Mouse (Mus musculus) kidney, postnatal 4 days (tissue): ENCODE measurements at regions not wholly inside any gene's neighbourhood (a gene's known extent, or its start where the extent isn't known, plus 50 kb on each side); places are given as distances from the start of the nearest gene placed in this dataset.

Experiments used
- DNase-seq, 2 experiments: peaks; one replicate each; pipeline ENCODE4 v3.0.0; 2021; ENCODE audit warnings: mixed read lengths in 2 of 2

- DNase-seq, result no peak
Measured at GRCm38 (mm10) chr1:42480348-42480920, 215.1 kb upstream of the Pou3f3 start.

- DNase-seq, result peak; percentile 40 to 55
Measured at GRCm38 (mm10) chr1:42489563-42489962, 206.0 kb upstream of the Pou3f3 start.

DNA sequence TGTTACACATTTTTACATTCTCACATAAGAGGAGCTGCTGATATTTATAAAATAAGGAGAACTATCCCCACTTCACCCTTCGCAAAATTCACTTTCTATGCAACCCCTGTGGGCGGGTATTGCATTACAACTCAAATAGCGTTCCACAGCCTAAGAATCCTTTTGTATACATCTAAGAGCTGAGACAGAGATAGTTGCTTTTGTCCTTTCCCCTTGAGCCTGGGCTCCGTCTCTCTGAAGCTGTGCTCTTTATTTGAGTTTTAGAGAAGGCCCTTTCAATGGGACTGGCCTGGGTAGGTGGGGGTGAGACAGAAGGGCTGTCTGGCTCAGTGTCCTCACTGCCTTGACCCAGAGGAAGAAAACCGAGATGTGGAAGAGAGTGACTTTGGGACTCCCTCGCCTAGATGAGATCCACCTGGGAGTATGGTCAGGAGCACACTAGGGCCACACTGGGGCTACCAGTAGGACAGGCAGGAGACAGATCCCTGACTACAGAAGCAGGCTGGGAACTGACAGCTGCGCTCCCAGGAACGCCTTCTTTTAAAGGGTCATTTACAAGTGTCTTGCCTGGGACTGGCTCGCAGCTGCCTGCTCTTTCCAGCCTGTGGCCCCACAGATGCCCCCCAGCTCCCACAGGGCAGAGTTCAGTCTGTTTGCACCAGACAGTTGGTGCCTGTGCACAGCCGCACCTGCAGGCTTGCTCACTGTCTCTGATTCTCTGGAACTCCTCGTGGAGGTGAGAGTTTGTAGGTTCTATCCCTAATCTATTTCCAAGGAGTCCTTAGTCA lies 204.5 kb upstream of the Pou3f3 start:
- peak; percentile 41 to 68 for DNase-seq

DNA sequence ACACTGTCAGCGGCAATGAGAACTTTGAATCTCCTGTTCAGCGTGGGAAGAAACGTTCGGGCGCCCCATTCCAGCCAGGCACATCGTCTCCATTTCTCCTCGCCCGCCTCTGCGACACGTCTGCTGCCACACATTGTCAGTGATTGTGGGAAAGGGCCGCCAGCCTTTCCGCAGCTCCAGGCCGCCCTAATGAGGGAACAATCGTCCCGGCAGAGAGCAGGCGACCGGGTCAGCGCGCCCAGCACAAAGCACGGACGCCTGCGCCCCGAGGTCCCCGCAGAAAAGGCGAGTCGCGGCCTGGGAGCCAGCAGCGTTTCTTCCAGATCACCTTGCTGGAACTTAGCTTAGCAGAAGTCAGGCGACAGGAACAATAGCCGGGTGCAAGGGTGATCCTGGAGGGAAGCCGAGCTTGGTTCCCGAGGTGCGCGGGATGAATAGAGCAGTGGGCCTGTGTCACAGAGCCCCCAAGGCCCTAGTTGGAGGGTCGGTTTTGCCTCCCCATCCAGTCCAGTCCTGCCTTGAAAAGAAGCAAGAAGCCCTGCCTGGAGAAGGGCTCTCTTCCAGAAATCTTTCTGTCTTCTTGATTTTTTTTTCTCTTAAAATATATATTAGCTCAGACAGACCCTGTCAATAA lies 203.8 kb upstream of the Pou3f3 start:
- peak; percentile 34 to 55 for DNase-seq

GRCm38 (mm10) chr1:42496022-42496421 lies 199.5 kb upstream of the Pou3f3 start:
- no peak for DNase-seq

DNA sequence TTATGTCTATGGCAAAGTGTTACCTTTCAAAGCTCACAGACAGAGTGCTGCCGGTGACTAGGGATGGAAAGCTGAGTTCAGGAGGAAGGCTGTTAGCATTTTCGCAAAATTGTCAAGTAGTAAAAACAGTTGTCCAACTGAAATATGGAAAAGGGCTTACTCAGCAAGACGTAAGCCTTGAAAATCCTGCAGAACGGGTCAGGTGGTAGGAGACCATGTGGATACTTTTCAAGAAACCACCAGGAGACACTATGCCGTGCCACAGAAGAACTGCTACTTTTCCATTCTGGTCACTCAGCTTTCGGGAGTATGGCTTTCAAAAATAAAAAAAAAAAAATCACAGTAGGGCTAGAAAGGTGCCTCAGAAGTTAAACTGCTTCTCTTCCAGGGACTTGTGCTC lies 199.1 kb upstream of the Pou3f3 start:
- DNase-seq, result no peak

DNA sequence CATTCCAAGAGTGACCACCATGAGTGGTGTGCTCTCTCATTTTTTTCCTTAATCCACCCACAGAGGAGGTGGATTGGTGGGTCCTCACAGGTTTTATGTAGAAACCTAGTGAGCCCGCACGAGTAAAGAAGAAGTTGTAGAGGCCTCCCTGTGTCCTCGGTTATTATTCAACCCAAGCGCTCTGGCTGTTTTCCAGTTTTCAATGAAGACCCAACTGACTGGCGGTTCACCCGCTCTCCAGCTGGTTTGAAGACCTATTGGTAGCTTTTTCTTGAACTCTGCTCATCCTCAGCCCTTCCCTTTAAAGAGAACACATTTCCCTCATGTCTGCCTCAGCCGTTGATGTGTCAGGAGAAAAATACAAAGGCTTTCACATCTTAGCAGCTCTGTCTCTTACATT lies 196.7 kb upstream of the Pou3f3 start:
- peak; percentile 39 to 58 for DNase-seq

- no peak for DNase-seq
Measured at GRCm38 (mm10) chr1:42504491-42504890, 191.1 kb upstream of the Pou3f3 start.

- no peak for DNase-seq
Measured at GRCm38 (mm10) chr1:42505048-42505729, 190.4 kb upstream of the Pou3f3 start.

DNA sequence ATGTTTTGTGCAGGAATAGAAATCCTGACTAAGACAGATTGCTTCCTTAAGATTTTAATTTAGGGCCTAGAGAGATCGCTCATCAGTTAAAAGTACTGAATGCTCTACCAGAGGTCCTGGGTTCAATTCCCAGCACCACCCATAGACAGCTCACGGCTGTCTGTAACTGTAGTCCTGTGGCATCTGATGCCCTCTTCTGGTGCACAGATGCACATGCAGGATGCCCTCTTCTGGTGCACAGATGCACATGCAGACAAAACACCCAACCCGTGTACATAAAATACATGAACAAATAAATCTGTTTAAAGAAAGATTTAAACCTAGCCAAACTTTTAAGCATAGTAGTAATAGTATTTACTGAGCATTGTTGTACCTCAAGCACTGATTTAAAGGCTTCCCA lies 181.2 kb upstream of the Pou3f3 start:
- no peak for DNase-seq

- DNase-seq, result no peak
Measured at GRCm38 (mm10) chr1:42524401-42524800, 171.2 kb upstream of the Pou3f3 start.

GRCm38 (mm10) chr1:42527746-42528476 lies 167.7 kb upstream of the Pou3f3 start:
- peak in 1 of 2 experiments; percentile 14 for DNase-seq

- DNase-seq, result no peak
Measured at GRCm38 (mm10) chr1:42532908-42533307, 162.7 kb upstream of the Pou3f3 start.

DNA sequence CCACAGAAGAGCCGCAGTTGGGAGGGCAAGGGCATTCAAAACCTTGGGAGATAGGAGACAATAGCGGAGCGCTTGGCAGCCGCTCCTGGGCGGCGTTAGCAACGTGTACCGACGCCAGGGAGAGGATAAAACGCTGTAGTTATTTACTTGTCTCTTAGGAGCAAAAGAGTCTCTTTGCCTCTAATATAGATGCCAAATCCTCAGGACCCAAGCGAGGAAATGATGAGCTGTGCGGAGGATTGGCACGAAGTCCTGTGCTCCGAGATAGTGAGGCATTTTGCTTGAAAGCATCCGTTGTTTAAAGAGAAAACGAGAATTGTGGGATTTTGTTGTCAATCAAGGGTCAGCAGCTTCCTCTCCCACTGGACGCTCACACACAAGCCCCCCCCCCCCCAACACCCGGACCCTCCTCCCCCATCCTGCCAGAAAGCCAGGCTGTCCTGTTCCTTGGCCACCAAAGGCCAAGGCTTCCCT lies 156.5 kb upstream of the Pou3f3 start:
- no peak for DNase-seq

- DNase-seq, result peak; percentile 45 to 52
Measured at GRCm38 (mm10) chr1:42539541-42540520, 155.7 kb upstream of the Pou3f3 start.

DNA sequence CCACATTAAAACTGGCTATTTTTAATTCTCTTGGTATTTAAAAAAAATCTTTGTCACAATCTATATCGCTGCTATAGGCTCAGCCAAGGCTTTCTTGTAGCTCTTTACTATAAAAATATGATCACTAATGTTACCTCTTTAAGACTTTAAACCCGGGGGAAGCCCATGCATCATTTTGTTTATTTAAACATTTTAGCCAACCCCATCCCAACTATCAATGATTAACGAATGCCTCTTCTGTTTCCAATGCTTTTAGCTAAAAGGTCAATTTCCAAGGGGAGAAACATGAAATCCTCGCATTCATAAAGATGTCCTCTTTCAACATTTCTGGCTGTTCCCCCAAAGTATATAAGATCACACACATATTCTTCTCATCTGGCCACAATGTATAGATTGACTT lies 153.6 kb upstream of the Pou3f3 start:
- DNase-seq, result no peak

- peak; percentile 33 to 44 for DNase-seq
Measured at GRCm38 (mm10) chr1:42542846-42543549, 152.6 kb upstream of the Pou3f3 start.

DNA sequence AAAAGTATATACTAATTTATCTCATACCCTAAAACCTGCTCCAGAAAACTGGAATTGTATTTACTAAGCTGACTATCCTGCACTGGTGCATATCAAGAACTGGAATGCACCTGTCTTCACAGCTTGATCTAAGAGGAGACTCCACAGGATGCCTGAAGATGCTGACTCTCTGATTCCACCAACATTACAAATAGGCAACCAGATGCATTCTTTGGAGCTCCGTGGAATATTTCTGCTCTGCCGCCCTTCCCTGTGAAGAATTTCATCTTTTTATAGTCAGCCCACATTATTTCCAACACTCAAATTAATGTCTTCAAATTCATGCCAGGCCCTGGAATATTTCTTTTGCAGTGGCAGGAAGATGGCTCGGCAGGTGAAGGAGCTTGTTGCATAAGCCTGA lies 148.7 kb upstream of the Pou3f3 start:
- DNase-seq, result no peak

GRCm38 (mm10) chr1:42557301-42557700 lies 138.3 kb upstream of the Pou3f3 start:
- DNase-seq, result no peak

GRCm38 (mm10) chr1:42567640-42568039 lies 127.9 kb upstream of the Pou3f3 start:
- DNase-seq, result peak; percentile 11 to 23

- no peak for DNase-seq
Measured at GRCm38 (mm10) chr1:42585191-42585590, 110.4 kb upstream of the Pou3f3 start.
